Mouse (Mus musculus) midbrain, embryonic 13.5 days (tissue): Measurements from ENCODE around the gene Chsy1. TPM values are rescaled to one million over a fixed set of nuclear protein-coding genes. Genes with fewer than 3 reads are reported as not detected.

ENCODE experiments used
- ATAC-seq: fragments of 200-750 bp; cut with Nextera tagmentation; 2 replicates; pipeline ENCODE4 v1.8.0; 2017; ENCODE audit warnings: mild to moderate bottlenecking, moderate TSS enrichment, moderate library complexity
- H3K27ac ChIP-seq: fragments of 300-500 bp; sonication (generic); 2 replicates; pipeline ENCODE4 v1.5.1; 2015; ENCODE audit warnings: inconsistent platforms, mild to moderate bottlenecking, moderate library complexity
- H3K27me3 ChIP-seq: fragments of 300-500 bp; sonication (generic); 2 replicates; pipeline ENCODE4 v1.6.1; 2015; ENCODE audit warnings: mild to moderate bottlenecking, inconsistent platforms
- H3K36me3 ChIP-seq: fragments of 300-500 bp; sonication (generic); 2 replicates; pipeline ENCODE4 v1.6.1; 2015; ENCODE audit warnings: mild to moderate bottlenecking, inconsistent platforms
- H3K4me1 ChIP-seq: fragments of 300-500 bp; sonication (generic); replicated peaks from 2 replicates; pipeline ENCODE4 v1.6.1; 2015; ENCODE audit warnings: inconsistent platforms
- H3K4me2 ChIP-seq: fragments of 300-500 bp; sonication (generic); replicated peaks from 2 replicates; pipeline ENCODE4 v1.6.1; 2015; ENCODE audit warnings: moderate library complexity, mild to moderate bottlenecking, inconsistent platforms
- H3K4me3 ChIP-seq: fragments of 300-500 bp; sonication (generic); replicated peaks from 2 replicates; pipeline ENCODE4 v1.5.1; 2015; ENCODE audit warnings: mild to moderate bottlenecking, inconsistent platforms
- H3K9ac ChIP-seq: fragments of 300-500 bp; sonication (generic); replicated peaks from 2 replicates; pipeline ENCODE4 v1.6.1; 2015; ENCODE audit warnings: mild to moderate bottlenecking, inconsistent platforms
- H3K9me3 ChIP-seq: fragments of 300-500 bp; sonication (generic); 2 replicates; pipeline ENCODE4 v1.6.1; 2016; ENCODE audit warnings: mild to moderate bottlenecking, inconsistent platforms
- WGBS: fragments of 180-500 bp; shearing (Covaris S2); methylation state at CpG from one replicate; pipeline ENCODE4 v1.1.7; 2015; 5-methylcytosine and 5-hydroxymethylcytosine counted together
- polyA plus RNA-seq: library from polyadenylated mRNA; unstranded; fragments of >200 nt; fragmentation: Nextera tagmentation; extraction: Ambion mirVana; gene quantifications from 2 replicates; pipeline ENCODE4 v1.2.1, GENCODE M21; 2015

Gene Chsy1
- polyA plus RNA-seq, 1 experiment from 2014 or later: 11.1 TPM

DNA sequence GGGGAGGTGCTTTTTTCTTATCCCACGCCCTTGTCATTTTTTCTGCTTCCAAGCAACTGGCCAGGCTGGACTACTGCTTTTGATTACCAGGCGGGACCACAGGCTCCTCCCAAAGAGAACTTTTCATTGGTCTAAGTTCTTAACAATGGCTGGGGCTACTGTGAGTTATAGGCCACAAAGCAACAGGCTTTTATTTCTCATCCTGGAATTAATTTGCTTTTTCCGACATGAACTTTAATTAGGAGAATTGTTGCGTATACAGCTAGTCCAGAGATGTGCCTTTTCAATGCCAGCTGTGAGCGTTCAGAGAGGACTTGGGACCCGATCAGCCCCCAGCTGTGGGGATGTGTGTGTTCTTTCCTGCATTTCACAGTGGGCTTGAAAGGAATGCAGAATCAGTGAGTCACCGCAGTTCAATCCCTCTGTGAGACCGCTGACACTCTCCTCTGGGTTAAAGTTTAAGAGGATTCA is 113.3 kb downstream of the Chsy1 start:
- no peak overlapping the region for H3K4me3 ChIP-seq
- H3K27ac ChIP-seq: no peak overlapping the region
- WGBS: 17% methylated on average over 8 of the region's 8 CpGs
- H3K4me1 ChIP-seq: peaks cover 15% of the 10 kb centered on the region
- no peak for ATAC-seq
- H3K27me3 ChIP-seq: no peaks in the 10 kb centered on the region
- H3K9me3 ChIP-seq: 0 out of 2 replicates have a peak, but pooled peaks cover 4% of the 10 kb centered on the region
- H3K4me2 ChIP-seq: no peak overlapping the region
- H3K9ac ChIP-seq: no peak overlapping the region
- no peaks in the 10 kb centered on the region for H3K36me3 ChIP-seq

Other genes with a start within 250 kb of the Chsy1 start
- gene Pcsk6, start 247.8 kb upstream of the Chsy1 start, polyA plus RNA-seq: 0.52 and 0.74 TPM in 2 replicates
- gene Gm45213, start 65.9 kb upstream of the Chsy1 start, polyA plus RNA-seq: not detected in 2 replicates
- gene Snrpa1, start 50.5 kb upstream of the Chsy1 start, polyA plus RNA-seq: 159 and 165 TPM in 2 replicates
- gene Selenos, start 29.9 kb upstream of the Chsy1 start, polyA plus RNA-seq: 79.1 and 82.7 TPM in 2 replicates